Mouse (Mus musculus): ENCODE data around the gene Vwa5b1. TPM values are rescaled to one million over a fixed set of nuclear protein-coding genes. Genes with fewer than 3 reads are reported as not detected.

The Vwa5b1 gene
- polyA plus RNA-seq, 1 experiment from 2014 or later, result 0.13 TPM

DNA sequence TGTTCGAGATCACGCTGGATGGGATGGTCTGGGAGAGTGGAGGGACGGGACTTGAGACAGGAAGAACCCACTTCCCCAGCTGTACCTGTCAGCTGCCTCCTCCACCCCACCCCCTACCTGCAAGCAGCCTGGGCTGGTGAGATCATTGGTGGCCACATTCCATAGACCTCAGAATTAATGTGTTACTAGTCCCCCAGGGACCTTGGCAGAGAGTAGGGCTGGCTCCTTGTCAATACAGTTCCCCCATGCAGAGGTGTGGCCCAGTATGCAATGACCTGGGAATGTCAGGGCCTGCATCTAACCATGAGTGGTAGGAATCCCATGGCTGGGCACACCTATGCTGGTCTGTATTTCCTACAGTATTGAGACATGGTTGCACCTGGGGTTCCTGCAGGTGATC is 119.2 kb downstream of the Vwa5b1 start:
- no peak for DNase-seq (ENCODE audit: low spot score)
- no peaks in the 10 kb centered on the region for H3K27me3 ChIP-seq (ENCODE audit: control insufficient read depth, insufficient read depth, low read length)
- no peak overlapping the region for H3K4me3 ChIP-seq (ENCODE audit: low read depth, low read length)
- H3K4me1 ChIP-seq (replicated peaks; ENCODE audit: control insufficient read depth, insufficient read depth, low read length), result no peaks in the 10 kb centered on the region
- H3K36me3 ChIP-seq (ENCODE audit: control insufficient read depth, insufficient read depth, low read length), result no peaks in the 10 kb centered on the region
- WGBS, result 82% methylated on average over 3 of the region's 3 CpGs
- H3K9me3 ChIP-seq (ENCODE audit: control insufficient read depth, low read length), result no peaks in the 10 kb centered on the region
- H3K27ac ChIP-seq (ENCODE audit: low read depth, low read length), result no peak overlapping the region
- H3K9ac ChIP-seq (ENCODE audit: low read length), result no peak overlapping the region
- no peak overlapping the region for H3K4me2 ChIP-seq (ENCODE audit: low read depth, low read length, severe bottlenecking)
- no peak for ATAC-seq (replicated peaks; ENCODE audit: low FRiP score)

Other genes with a start within 250 kb of the Vwa5b1 start
- gene Fam43b, start 239.4 kb downstream of the Vwa5b1 start, polyA plus RNA-seq (2014; fragmentation: Nextera tagmentation; extraction: Ambion mirVana), result not detected in 2 replicates
- 18.6 and 21.1 TPM in 2 replicates for gene Mul1, start 201.2 kb downstream of the Vwa5b1 start, polyA plus RNA-seq (2014; fragmentation: Nextera tagmentation; extraction: Ambion mirVana)
- 2.2 and 2.5 TPM in 2 replicates for gene Camk2n1, start 181.6 kb downstream of the Vwa5b1 start, polyA plus RNA-seq (2014; fragmentation: Nextera tagmentation; extraction: Ambion mirVana)
- 0.37 and 0.52 TPM in 2 replicates for gene Pla2g2c, start 88.9 kb upstream of the Vwa5b1 start, polyA plus RNA-seq (2014; fragmentation: Nextera tagmentation; extraction: Ambion mirVana)
- gene Ubxn10, start 101.3 kb upstream of the Vwa5b1 start, polyA plus RNA-seq (2014; fragmentation: Nextera tagmentation; extraction: Ambion mirVana), result 1.5 and 1.6 TPM in 2 replicates
- 0.09 TPM in 1 of 2 replicates, not detected in the other for gene Pla2g2f, start 121.7 kb upstream of the Vwa5b1 start, polyA plus RNA-seq (2014; fragmentation: Nextera tagmentation; extraction: Ambion mirVana)
- not detected in 2 replicates for gene Pla2g2d, start 139.9 kb upstream of the Vwa5b1 start, polyA plus RNA-seq (2014; fragmentation: Nextera tagmentation; extraction: Ambion mirVana)
- gene Pla2g5, start 227.6 kb upstream of the Vwa5b1 start, polyA plus RNA-seq (2014; fragmentation: Nextera tagmentation; extraction: Ambion mirVana), result 0.31 and 0.33 TPM in 2 replicates
- not detected in 2 replicates for gene Gm13030, start 238.1 kb upstream of the Vwa5b1 start, polyA plus RNA-seq (2014; fragmentation: Nextera tagmentation; extraction: Ambion mirVana)
- not detected in 2 replicates for gene Pla2g2e, start 242.1 kb upstream of the Vwa5b1 start, polyA plus RNA-seq (2014; fragmentation: Nextera tagmentation; extraction: Ambion mirVana)